Mouse (Mus musculus): ENCODE measurements around the gene Acox1. TPM values are rescaled to one million over a fixed set of nuclear protein-coding genes. Genes with fewer than 3 reads are reported as not detected.

Gene Acox1
- total RNA-seq, 4 experiments from 2014 or later: 124 to 134 (median 130) TPM

GRCm38 (mm10) chr11:116212847-116213246 lies 14.0 kb upstream of the Acox1 start:
- no peak for DNase-seq (ENCODE audit: low spot score in 2 of 2)

- no peak for DNase-seq (ENCODE audit: low spot score in 2 of 2)
These were observed 11.9 kb upstream of the Acox1 start for GRCm38 (mm10) chr11:116210696-116211095.

- DNase-seq (ENCODE audit: low spot score in 2 of 2): no peak
These were observed 10.4 kb upstream of the Acox1 start for GRCm38 (mm10) chr11:116209257-116209656.

- DNase-seq (ENCODE audit: low spot score in 2 of 2): no peak
These were observed 9.8 kb upstream of the Acox1 start for GRCm38 (mm10) chr11:116208660-116209059.

- no peak for DNase-seq (ENCODE audit: low spot score in 2 of 2)
These were observed 7.8 kb upstream of the Acox1 start for GRCm38 (mm10) chr11:116206678-116207077.

- DNase-seq (ENCODE audit: low spot score in 2 of 2): no peak
These were observed 4.3 kb upstream of the Acox1 start for GRCm38 (mm10) chr11:116203150-116203549.

GRCm38 (mm10) chr11:116201151-116201550 lies 2.3 kb upstream of the Acox1 start:
- no peak for DNase-seq (ENCODE audit: low spot score in 2 of 2)

- no peak for DNase-seq (ENCODE audit: low spot score in 2 of 2)
These were observed 713 bp downstream of the Acox1 start for GRCm38 (mm10) chr11:116198132-116198531.

GRCm38 (mm10) chr11:116197584-116197906 lies 1.3 kb downstream of the Acox1 start:
- no peak for DNase-seq (ENCODE audit: low spot score in 2 of 2)

- no peak for DNase-seq (ENCODE audit: low spot score in 2 of 2)
These were observed 1.8 kb downstream of the Acox1 start for GRCm38 (mm10) chr11:116196866-116197583.

- DNase-seq (ENCODE audit: low spot score in 2 of 2): no peak
These were observed 2.5 kb downstream of the Acox1 start for GRCm38 (mm10) chr11:116196336-116196735.

GRCm38 (mm10) chr11:116195252-116195651 lies 3.6 kb downstream of the Acox1 start:
- no peak for DNase-seq (ENCODE audit: low spot score in 2 of 2)

- DNase-seq (ENCODE audit: low spot score in 2 of 2): no peak
These were observed 4.2 kb downstream of the Acox1 start for GRCm38 (mm10) chr11:116194619-116195018.

- DNase-seq (ENCODE audit: low spot score in 2 of 2): no peak
These were observed 11.5 kb downstream of the Acox1 start for GRCm38 (mm10) chr11:116187226-116187930.

GRCm38 (mm10) chr11:116186360-116186759 lies 12.5 kb downstream of the Acox1 start:
- DNase-seq (ENCODE audit: low spot score in 2 of 2): no peak

- DNase-seq (ENCODE audit: low spot score in 2 of 2): no peak
These were observed 13.0 kb downstream of the Acox1 start for GRCm38 (mm10) chr11:116185836-116186235.

- DNase-seq (ENCODE audit: low spot score in 2 of 2): no peak
These were observed 20.3 kb downstream of the Acox1 start for GRCm38 (mm10) chr11:116178411-116179121.

GRCm38 (mm10) chr11:116176010-116176409 lies 22.8 kb downstream of the Acox1 start:
- DNase-seq (ENCODE audit: low spot score in 2 of 2): no peak

- DNase-seq (ENCODE audit: low spot score in 2 of 2): no peak
These were observed 23.9 kb downstream of the Acox1 start for GRCm38 (mm10) chr11:116174775-116175448.

GRCm38 (mm10) chr11:116171959-116172358 lies 26.9 kb downstream of the Acox1 start:
- DNase-seq (ENCODE audit: low spot score in 2 of 2): no peak

- DNase-seq (ENCODE audit: low spot score in 2 of 2): no peak
These were observed 28.6 kb downstream of the Acox1 start for GRCm38 (mm10) chr11:116170003-116170800.
